Mouse (Mus musculus) liver, adult 2 months (tissue): ENCODE data around the gene Rgs10.
"Not testable (repeated sequence)": the region's sequence is repeated elsewhere in the genome, so short reads cannot be mapped to it uniquely, and the experiment has no call there.

Source experiments
- CTCF ChIP-seq: fragments of 200-500 bp; IDR thresholded peaks from 2 replicates; pipeline ENCODE4 v1.5.1; 2011; ENCODE audit warnings: low read depth, low read length, control low read depth
- POLR2A ChIP-seq: fragments of 200-500 bp; IDR thresholded peaks from 2 replicates; pipeline ENCODE4 v1.6.1; 2011; ENCODE audit warnings: low read length, control low read depth; ENCODE audit not compliant: insufficient read depth; ENCODE audit errors: extremely low read depth

GRCm38 (mm10) chr7:128340321-128340720 is 78.2 kb downstream of the Rgs10 start:
- TF ChIP-seq CTCF, POLR2A: not testable (repeated sequence)
